Mouse (Mus musculus): ENCODE measurements around the gene Man1c1.

GRCm38 (mm10) chr4:134601981-134602380 lies 102.1 kb downstream of the Man1c1 start:
- TF ChIP-seq CTCF (IDR thresholded peaks at IDR 0.05; ENCODE audit: control insufficient read depth, insufficient read depth, insufficient read length) (no peak), MYOG (IDR thresholded peaks at IDR 0.05; ENCODE audit: control insufficient read depth, extremely low read depth, insufficient read length) (no peak)
